Mouse (Mus musculus): ENCODE results near the gene S100a6. TPM values are rescaled to one million over a fixed set of nuclear protein-coding genes. Genes with fewer than 3 reads are reported as not detected.

Gene S100a6
- 15.4 and 23.8 TPM in 2 replicates for polyA plus RNA-seq (2015; fragmentation: Nextera tagmentation; extraction: Ambion mirVana)

DNA sequence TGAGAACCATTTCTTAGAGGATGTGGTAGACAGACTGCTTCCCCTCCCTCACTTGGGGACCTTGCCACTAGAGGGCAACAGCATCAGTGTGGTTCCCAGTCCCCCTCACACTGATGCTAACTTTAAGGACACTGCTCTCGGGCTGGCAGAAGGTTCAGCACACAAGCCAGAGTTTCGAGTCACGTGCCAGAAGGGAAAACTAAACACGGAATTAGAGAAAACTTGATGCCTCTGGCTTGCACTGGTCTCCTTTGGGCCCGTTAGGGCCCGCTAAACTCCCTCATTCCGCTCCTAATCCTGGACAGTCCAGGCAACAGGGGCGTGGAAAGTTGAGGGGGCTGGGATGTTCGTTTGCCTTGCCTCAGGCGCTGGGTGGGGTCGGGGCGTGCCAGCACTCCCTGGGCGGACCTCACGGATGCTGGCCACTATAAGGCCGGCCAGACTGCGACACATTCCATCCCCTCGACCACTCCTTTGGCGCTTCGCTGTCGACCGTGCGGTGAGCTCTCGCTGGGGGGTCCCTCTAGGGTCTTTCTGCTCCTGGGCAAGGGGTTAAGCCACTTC is at the start of gene S100a6:
Gene S100a6 (plus strand): TSS at position 155 of the 564 bp plus-strand sequence.
- H3K27me3 ChIP-seq: peaks cover 7% of the 10 kb centered on the region; the same call in 1 of the 2 replicates
- H3K27ac ChIP-seq: no peak within 1 kb of the TSS
- under 1% methylated on average over 23 of the region's 23 CpGs for WGBS
- peak within 1 kb of the TSS; percentile 62 for H3K4me2 ChIP-seq
- no peaks in the 10 kb centered on the region for H3K9me3 ChIP-seq (replicated peaks)
- ATAC-seq: peak; percentile 79
- peak within 1 kb of the TSS; percentile 30 for H3K4me3 ChIP-seq
- H3K36me3 ChIP-seq (ENCODE audit: poor library complexity, severe bottlenecking): no peaks in the 10 kb centered on the region
- H3K9ac ChIP-seq: peak within 1 kb of the TSS; percentile 31; the same call in 1 of the 2 replicates
- peaks cover 6% of the 10 kb centered on the region; the same call in 1 of the 2 replicates for H3K4me1 ChIP-seq

DNA sequence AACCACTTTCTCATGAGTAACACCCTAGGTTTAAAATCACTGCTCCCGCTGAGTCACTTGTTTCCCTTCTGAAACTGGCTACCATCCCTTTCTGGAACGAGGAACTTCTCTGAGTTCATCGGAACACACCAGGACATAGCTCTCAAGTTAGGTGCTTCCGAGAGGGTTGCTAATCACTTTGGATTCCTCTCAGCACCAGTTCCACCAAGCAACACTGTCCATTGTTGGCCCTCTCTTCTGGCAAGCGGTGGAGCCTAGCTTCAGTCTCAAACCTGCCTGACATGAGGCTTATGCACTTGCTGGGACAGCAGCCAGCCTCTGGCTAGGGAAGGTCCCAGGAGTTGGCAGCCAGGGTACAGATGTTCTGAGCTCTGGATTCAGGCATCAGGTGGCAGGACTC is 38.0 kb upstream of the S100a6 start:
- no peak overlapping the region for H3K4me2 ChIP-seq
- no peaks in the 10 kb centered on the region for H3K36me3 ChIP-seq (ENCODE audit: poor library complexity, severe bottlenecking)
- H3K9me3 ChIP-seq (replicated peaks): no peaks in the 10 kb centered on the region
- 89% methylated on average over 5 of the region's 5 CpGs for WGBS
- no peak for ATAC-seq
- no peak overlapping the region for H3K9ac ChIP-seq
- no peaks in the 10 kb centered on the region for H3K4me1 ChIP-seq
- H3K27me3 ChIP-seq: no peaks in the 10 kb centered on the region
- H3K4me3 ChIP-seq: no peak overlapping the region
- no peak overlapping the region for H3K27ac ChIP-seq

- H3K36me3 ChIP-seq (ENCODE audit: poor library complexity, severe bottlenecking): no peaks in the 10 kb centered on the region
- WGBS: 95% methylated on average over 3 of the region's 3 CpGs
- no peak overlapping the region for H3K4me3 ChIP-seq
- no peaks in the 10 kb centered on the region for H3K27me3 ChIP-seq
- H3K9ac ChIP-seq: no peak overlapping the region
- no peak for ATAC-seq
- H3K27ac ChIP-seq: no peak overlapping the region
- H3K4me2 ChIP-seq: no peak overlapping the region
- H3K9me3 ChIP-seq (replicated peaks): no peaks in the 10 kb centered on the region
- H3K4me1 ChIP-seq: no peaks in the 10 kb centered on the region
Observed at GRCm38 (mm10) chr3:90575320-90575719, 37.4 kb upstream of the S100a6 start.

- H3K9ac ChIP-seq: no peak overlapping the region
- no peak overlapping the region for H3K27ac ChIP-seq
- no peaks in the 10 kb centered on the region for H3K4me1 ChIP-seq
- no peak for ATAC-seq
- no peaks in the 10 kb centered on the region for H3K9me3 ChIP-seq (replicated peaks)
- H3K4me2 ChIP-seq: no peak overlapping the region
- no peaks in the 10 kb centered on the region for H3K27me3 ChIP-seq
- no peak overlapping the region for H3K4me3 ChIP-seq
- WGBS: 80% methylated on average over 10 of the region's 10 CpGs
- H3K36me3 ChIP-seq (ENCODE audit: poor library complexity, severe bottlenecking): no peaks in the 10 kb centered on the region
Observed at GRCm38 (mm10) chr3:90576351-90577001, 36.2 kb upstream of the S100a6 start.

DNA sequence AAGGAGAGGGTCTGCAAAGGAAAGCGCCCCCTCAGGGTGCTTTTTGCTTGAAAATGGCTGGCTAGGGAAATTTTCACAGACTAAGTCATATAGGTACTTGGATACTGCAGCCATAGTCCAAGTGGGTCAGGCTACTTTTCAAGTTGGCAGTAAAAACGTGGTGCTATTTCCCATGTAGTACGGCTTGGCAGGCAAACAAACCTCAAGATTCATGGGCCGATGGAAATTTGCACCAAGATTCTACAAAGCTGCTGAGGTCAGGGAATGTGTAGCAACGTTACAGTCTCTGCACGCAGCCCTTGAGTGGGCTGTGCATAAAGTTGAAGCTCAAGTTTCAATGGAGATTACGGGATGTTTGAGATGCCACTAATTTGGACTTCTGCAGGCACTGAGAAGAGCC is 33.2 kb upstream of the S100a6 start:
- WGBS: 85% methylated on average over 7 of the region's 7 CpGs
- no peaks in the 10 kb centered on the region for H3K9me3 ChIP-seq (replicated peaks)
- H3K4me3 ChIP-seq: no peak overlapping the region
- H3K9ac ChIP-seq: no peak overlapping the region
- no peak overlapping the region for H3K27ac ChIP-seq
- no peak for ATAC-seq
- no peaks in the 10 kb centered on the region for H3K27me3 ChIP-seq
- no peak overlapping the region for H3K4me2 ChIP-seq
- no peaks in the 10 kb centered on the region for H3K36me3 ChIP-seq (ENCODE audit: poor library complexity, severe bottlenecking)
- H3K4me1 ChIP-seq: no peaks in the 10 kb centered on the region

DNA sequence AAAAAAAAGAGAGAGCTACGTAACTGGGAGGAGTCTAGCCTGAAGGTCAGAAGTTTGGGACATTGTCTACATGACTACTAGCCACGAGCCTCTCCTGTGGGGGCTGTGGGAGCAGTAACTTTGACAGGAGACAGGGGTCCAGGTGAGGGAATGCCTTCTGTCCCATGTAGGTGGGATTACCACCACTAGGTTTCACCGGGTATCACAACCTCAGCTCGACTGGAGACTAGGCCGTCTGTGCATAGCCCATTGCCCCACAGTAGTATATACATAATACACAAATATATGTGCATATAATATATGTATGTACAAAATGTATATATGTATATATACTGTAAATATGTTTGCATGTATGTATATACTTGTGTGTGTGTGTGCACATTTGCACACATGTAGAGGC is 31.5 kb upstream of the S100a6 start:
- ATAC-seq: no peak
- Histone ChIP-seq H3K4me1 (no peaks in the 10 kb centered on the region), H3K4me2 (no peak overlapping the region), H3K4me3 (no peak overlapping the region), H3K9ac (no peak overlapping the region), H3K27me3 (no peaks in the 10 kb centered on the region), H3K9me3 (replicated peaks) (no peaks in the 10 kb centered on the region), H3K27ac (no peak overlapping the region), H3K36me3 (ENCODE audit: poor library complexity, severe bottlenecking) (no peaks in the 10 kb centered on the region)
- 91% methylated on average over 5 of the region's 5 CpGs for WGBS

DNA sequence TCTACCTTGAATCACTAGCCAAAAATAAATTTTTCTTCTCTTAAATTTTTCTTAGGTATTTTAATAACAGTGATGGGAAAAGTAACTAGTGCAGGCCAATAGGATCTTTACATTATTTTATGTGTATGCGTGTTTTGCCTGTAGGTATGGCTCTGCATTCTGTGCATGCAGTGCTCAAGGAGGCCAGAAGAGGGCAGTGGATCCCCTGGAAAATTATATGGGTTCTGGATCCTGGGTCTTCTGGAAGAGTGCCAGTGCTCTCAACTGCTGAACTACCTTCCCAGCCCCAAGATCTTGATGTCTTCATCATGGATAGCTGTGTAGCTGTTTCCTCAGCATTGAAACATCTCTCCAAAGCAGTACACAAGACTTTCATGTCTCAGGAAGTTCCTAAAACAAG is 30.5 kb upstream of the S100a6 start:
- Histone ChIP-seq H3K4me3 (no peak overlapping the region), H3K4me1 (no peaks in the 10 kb centered on the region), H3K36me3 (ENCODE audit: poor library complexity, severe bottlenecking) (no peaks in the 10 kb centered on the region), H3K9ac (no peak overlapping the region), H3K4me2 (no peak overlapping the region), H3K27me3 (no peaks in the 10 kb centered on the region), H3K9me3 (replicated peaks) (no peaks in the 10 kb centered on the region), H3K27ac (no peak overlapping the region)
- WGBS: 100% methylated on average over 1 of the region's 1 CpGs
- ATAC-seq: no peak

GRCm38 (mm10) chr3:90582556-90582955 is 30.1 kb upstream of the S100a6 start:
- H3K4me1 ChIP-seq: no peaks in the 10 kb centered on the region
- H3K4me2 ChIP-seq: no peak overlapping the region
- H3K9ac ChIP-seq: no peak overlapping the region
- no peak overlapping the region for H3K27ac ChIP-seq
- H3K9me3 ChIP-seq (replicated peaks): no peaks in the 10 kb centered on the region
- no peak overlapping the region for H3K4me3 ChIP-seq
- 87% methylated on average over 4 of the region's 4 CpGs for WGBS
- ATAC-seq: no peak
- H3K36me3 ChIP-seq (ENCODE audit: poor library complexity, severe bottlenecking): no peaks in the 10 kb centered on the region
- H3K27me3 ChIP-seq: no peaks in the 10 kb centered on the region

DNA sequence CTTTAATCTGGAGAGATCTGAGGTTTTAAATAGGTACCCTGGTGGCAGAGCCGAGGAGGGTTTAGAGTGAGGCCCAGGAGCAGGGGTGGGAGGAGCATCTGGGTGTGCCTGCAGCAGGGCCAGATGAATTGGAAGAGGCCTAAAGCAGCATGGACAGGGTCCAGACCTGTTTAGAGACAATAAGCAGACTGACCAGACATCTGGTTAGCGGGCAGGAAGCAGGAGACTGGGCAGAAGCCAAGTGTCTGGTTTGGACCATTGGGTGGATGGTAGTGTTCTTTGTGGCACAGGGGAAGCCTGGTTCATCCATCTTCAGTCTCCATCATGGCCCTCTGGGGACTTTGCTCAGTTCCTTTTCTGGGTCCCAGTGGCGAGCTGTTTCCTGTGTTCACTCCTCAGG is 28.8 kb upstream of the S100a6 start:
- 47% methylated on average over 3 of the region's 3 CpGs for WGBS
- no peaks in the 10 kb centered on the region for H3K9me3 ChIP-seq (replicated peaks)

DNA sequence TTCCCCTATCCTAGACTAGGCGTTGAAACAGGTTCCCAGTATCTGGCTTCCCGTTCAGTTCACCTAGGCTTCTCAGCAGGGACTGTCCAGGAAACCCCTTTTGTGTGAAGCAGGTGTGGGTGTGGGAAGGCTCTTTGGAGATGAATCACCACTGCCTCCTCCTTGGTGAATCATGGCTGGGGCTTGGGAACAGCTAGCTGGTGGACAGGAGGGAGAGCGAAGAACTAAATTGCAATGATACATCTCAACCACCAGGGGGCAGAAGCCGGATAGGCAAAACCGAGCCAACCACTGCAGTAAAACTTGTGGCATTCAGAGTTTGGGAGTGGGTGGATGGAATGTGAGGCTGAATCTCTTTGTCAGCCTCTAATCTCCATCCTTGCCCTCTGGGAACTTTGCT is 27.1 kb upstream of the S100a6 start:
- no peaks in the 10 kb centered on the region for H3K9me3 ChIP-seq (replicated peaks)
- H3K4me1 ChIP-seq: no peaks in the 10 kb centered on the region
- no peaks in the 10 kb centered on the region for H3K36me3 ChIP-seq (ENCODE audit: poor library complexity, severe bottlenecking)
- H3K27me3 ChIP-seq: no peaks in the 10 kb centered on the region
- WGBS: 38% methylated on average over 5 of the region's 5 CpGs
- no peak overlapping the region for H3K27ac ChIP-seq
- no peak overlapping the region for H3K9ac ChIP-seq
- peak; percentile 36 for ATAC-seq
- H3K4me3 ChIP-seq: no peak overlapping the region
- H3K4me2 ChIP-seq: no peak overlapping the region

More for the DNA sequence above, 28.8 kb upstream of the S100a6 start:
- H3K4me3 ChIP-seq: no peak overlapping the region
- H3K4me1 ChIP-seq: no peaks in the 10 kb centered on the region
- no peaks in the 10 kb centered on the region for H3K36me3 ChIP-seq (ENCODE audit: poor library complexity, severe bottlenecking)
- no peak overlapping the region for H3K9ac ChIP-seq
- no peak for ATAC-seq
- H3K27me3 ChIP-seq: no peaks in the 10 kb centered on the region
- no peak overlapping the region for H3K4me2 ChIP-seq
- H3K27ac ChIP-seq: no peak overlapping the region

DNA sequence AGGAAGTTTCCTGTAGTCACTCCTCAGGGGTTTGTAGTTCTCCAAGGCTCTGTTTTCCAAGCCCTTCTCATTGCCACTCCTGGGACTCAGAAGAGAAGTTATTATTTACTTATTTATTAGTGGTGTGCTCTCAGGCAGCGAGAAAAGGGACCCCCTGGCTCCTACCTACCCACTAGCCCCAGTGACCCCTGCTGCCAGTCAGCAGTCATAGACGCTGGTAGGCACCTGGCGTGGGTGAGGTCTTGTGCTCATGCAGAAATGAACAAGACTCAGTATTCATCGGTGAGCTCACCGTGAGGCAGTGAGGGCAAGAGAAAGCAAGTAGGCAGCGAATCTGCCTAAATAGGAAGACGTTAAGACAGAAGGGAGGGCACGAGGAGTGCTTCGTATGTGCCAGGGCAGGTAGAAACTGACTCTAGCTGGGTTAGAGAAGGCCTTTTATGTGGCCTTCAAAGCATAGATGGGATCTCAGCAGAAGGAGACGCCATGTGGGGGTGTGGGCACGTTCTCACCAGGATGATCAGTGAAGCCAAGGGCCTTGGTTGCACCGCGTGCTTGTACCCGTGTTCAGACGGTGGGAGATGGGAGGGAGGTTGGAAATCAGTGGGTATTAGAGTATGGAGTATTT is 26.6 kb upstream of the S100a6 start:
- 85% methylated on average over 15 of the region's 15 CpGs for WGBS
- 0 out of 2 replicates have a peak, but pooled peaks have one; percentile 10 for ATAC-seq

GRCm38 (mm10) chr3:90586906-90587305 is 25.8 kb upstream of the S100a6 start:
- no peak overlapping the region for H3K4me3 ChIP-seq
- no peaks in the 10 kb centered on the region for H3K4me1 ChIP-seq
- H3K9ac ChIP-seq: no peak overlapping the region
- H3K27me3 ChIP-seq: no peaks in the 10 kb centered on the region
- WGBS: 78% methylated on average over 10 of the region's 10 CpGs
- no peaks in the 10 kb centered on the region for H3K9me3 ChIP-seq (replicated peaks)
- no peak overlapping the region for H3K4me2 ChIP-seq
- no peaks in the 10 kb centered on the region for H3K36me3 ChIP-seq (ENCODE audit: poor library complexity, severe bottlenecking)
- no peak for ATAC-seq
- H3K27ac ChIP-seq: no peak overlapping the region

More for the DNA sequence above, 26.6 kb upstream of the S100a6 start:
- H3K27me3 ChIP-seq: no peaks in the 10 kb centered on the region
- H3K4me1 ChIP-seq: no peaks in the 10 kb centered on the region
- no peak overlapping the region for H3K9ac ChIP-seq
- no peaks in the 10 kb centered on the region for H3K9me3 ChIP-seq (replicated peaks)
- H3K27ac ChIP-seq: no peak overlapping the region
- H3K36me3 ChIP-seq (ENCODE audit: poor library complexity, severe bottlenecking): no peaks in the 10 kb centered on the region
- no peak overlapping the region for H3K4me3 ChIP-seq
- no peak overlapping the region for H3K4me2 ChIP-seq
